Mouse (Mus musculus) embryonic facial prominence, embryonic 13.5 days (tissue): Measurements from ENCODE around the gene Tiam2. TPM values are rescaled to one million over a fixed set of nuclear protein-coding genes. Genes with fewer than 3 reads are reported as not detected.
A peak's percentile ranks its signal among the peaks of the same experiment; 100 is the strongest.
"Not testable (repeated sequence)": the region's sequence is repeated elsewhere in the genome, so short reads cannot be mapped to it uniquely, and the experiment has no call there.

Experiments used
- ATAC-seq: fragments of 200-750 bp; cut with Nextera tagmentation; 2 replicates; pipeline ENCODE4 v1.8.0; 2017; ENCODE audit warnings: low read depth; ENCODE audit not compliant: insufficient number of reproducible peaks, insufficient read depth, low FRiP score, low TSS enrichment
- H3K27ac ChIP-seq: fragments of 300-500 bp; sonication (generic); 2 replicates; pipeline ENCODE4 v1.5.1; 2015; ENCODE audit warnings: moderate library complexity, mild to moderate bottlenecking, inconsistent platforms
- H3K27me3 ChIP-seq: fragments of 300-500 bp; sonication (generic); 2 replicates; pipeline ENCODE4 v1.6.1; 2015; ENCODE audit warnings: mild to moderate bottlenecking, inconsistent platforms
- H3K36me3 ChIP-seq: fragments of 300-500 bp; sonication (generic); 2 replicates; pipeline ENCODE4 v1.6.1; 2015; ENCODE audit warnings: mild to moderate bottlenecking, inconsistent platforms
- H3K4me1 ChIP-seq: fragments of 300-500 bp; sonication (generic); 2 replicates; pipeline ENCODE4 v1.6.1; 2015; ENCODE audit warnings: inconsistent platforms
- H3K4me2 ChIP-seq: fragments of 300-500 bp; sonication (generic); 2 replicates; pipeline ENCODE4 v1.6.1; 2015; ENCODE audit warnings: moderate library complexity, mild to moderate bottlenecking, inconsistent platforms
- H3K4me3 ChIP-seq: fragments of 300-500 bp; sonication (generic); 2 replicates; pipeline ENCODE4 v1.5.1; 2015; ENCODE audit warnings: mild to moderate bottlenecking, inconsistent platforms
- H3K9ac ChIP-seq: fragments of 300-500 bp; sonication (generic); 2 replicates; pipeline ENCODE4 v1.6.1; 2015; ENCODE audit warnings: mild to moderate bottlenecking, inconsistent platforms
- H3K9me3 ChIP-seq: fragments of 300-500 bp; sonication (generic); 2 replicates; pipeline ENCODE4 v1.6.1; 2016; ENCODE audit warnings: inconsistent platforms
- WGBS: fragments of 180-500 bp; shearing (Covaris S2); methylation state at CpG from one replicate; pipeline ENCODE4 v1.1.7; 2015; ENCODE audit warnings: mixed read lengths; 5-methylcytosine and 5-hydroxymethylcytosine counted together
- polyA plus RNA-seq: library from polyadenylated mRNA; unstranded; fragments of >200 nt; fragmentation: Nextera tagmentation; extraction: Ambion mirVana; gene quantifications from 2 replicates; pipeline ENCODE4 v1.2.1, GENCODE M21; 2015

Tiam2 gene
- polyA plus RNA-seq, 1 experiment from 2014 or later: 25.2 TPM

GRCm38 (mm10) chr17:3344872-3345271 lies 18.5 kb downstream of the Tiam2 start:
- Histone ChIP-seq H3K27ac (peak overlapping the region; percentile 8; the same call in 1 of the 2 replicates), H3K9me3 (no peaks in the 10 kb centered on the region), H3K4me3 (no peak overlapping the region), H3K4me1 (peaks cover 46% of the 10 kb centered on the region), H3K4me2 (peak overlapping the region; percentile 18; the same call in 1 of the 2 replicates), H3K9ac (0 out of 2 replicates have a peak overlapping the region, but pooled peaks have one; percentile 16), H3K27me3 (no peaks in the 10 kb centered on the region), H3K36me3 (no peaks in the 10 kb centered on the region)
- WGBS: 53% methylated on average over 7 of the region's 7 CpGs
- ATAC-seq: no peak

- ATAC-seq: no peak
- H3K27ac ChIP-seq: peak overlapping the region; percentile 8; the same call in 1 of the 2 replicates
- H3K9me3 ChIP-seq: no peaks in the 10 kb centered on the region
- H3K4me3 ChIP-seq: no peak overlapping the region
- H3K9ac ChIP-seq: 0 out of 2 replicates have a peak overlapping the region, but pooled peaks have one; percentile 16
- H3K36me3 ChIP-seq: no peaks in the 10 kb centered on the region
- WGBS: 25% methylated on average over 12 of the region's 12 CpGs
- H3K4me2 ChIP-seq: peak overlapping the region; percentile 18; the same call in 1 of the 2 replicates
- H3K4me1 ChIP-seq: peaks cover 46% of the 10 kb centered on the region
- H3K27me3 ChIP-seq: no peaks in the 10 kb centered on the region
Measured at GRCm38 (mm10) chr17:3345276-3345885, 19.0 kb downstream of the Tiam2 start.

DNA sequence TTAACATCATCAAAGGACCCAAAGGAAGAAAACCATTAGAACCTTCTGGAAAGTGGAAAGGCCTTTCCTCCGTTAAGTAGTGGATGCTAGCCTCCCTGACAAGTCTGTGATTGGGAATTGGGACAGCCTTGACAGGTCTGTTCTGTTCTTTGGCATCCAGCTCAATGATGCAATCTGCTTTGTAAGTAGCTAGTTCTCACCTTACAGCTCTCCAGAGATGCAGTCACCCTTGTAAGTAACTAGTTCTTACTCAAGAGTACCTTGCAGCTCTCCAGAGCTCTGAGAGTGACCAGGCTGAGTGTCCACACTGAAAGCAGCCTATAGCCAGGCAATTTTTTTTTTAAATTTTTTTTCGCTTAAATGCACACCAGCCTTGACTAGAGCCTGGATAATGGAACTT lies 21.4 kb downstream of the Tiam2 start:
- Histone ChIP-seq H3K36me3 (peaks cover 4% of the 10 kb centered on the region; the same call in 1 of the 2 replicates), H3K27ac (no peak overlapping the region), H3K4me1 (peaks cover 48% of the 10 kb centered on the region), H3K9ac (no peak overlapping the region), H3K9me3 (no peaks in the 10 kb centered on the region), H3K4me2 (no peak overlapping the region), H3K27me3 (no peaks in the 10 kb centered on the region), H3K4me3 (no peak overlapping the region)
- no peak for ATAC-seq
- WGBS: 67% methylated on average over 2 of the region's 2 CpGs

DNA sequence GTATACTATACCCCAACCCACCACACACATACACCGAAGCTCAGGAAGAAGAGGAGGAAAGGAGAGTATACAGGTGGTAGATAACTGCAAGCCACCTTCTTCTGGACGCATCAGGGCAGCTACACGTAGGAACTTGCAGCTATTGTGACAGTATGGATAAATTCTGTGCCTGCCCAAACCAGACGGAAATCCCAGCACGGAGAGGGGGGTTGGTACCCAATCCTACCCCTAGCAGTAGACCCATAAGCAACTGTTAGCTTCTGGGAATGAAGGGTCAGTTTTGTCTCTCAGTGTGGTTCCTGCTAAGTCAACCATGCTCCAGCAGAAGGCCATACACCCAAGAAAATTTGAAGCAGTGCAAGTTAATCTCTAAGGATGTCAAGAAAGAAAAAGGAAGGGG lies 23.0 kb downstream of the Tiam2 start:
- no peak for ATAC-seq
- no peaks in the 10 kb centered on the region for H3K9me3 ChIP-seq
- WGBS: 89% methylated on average over 5 of the region's 5 CpGs

GRCm38 (mm10) chr17:3349939-3350338 lies 23.6 kb downstream of the Tiam2 start:
- peaks cover 6% of the 10 kb centered on the region; the same call in 1 of the 2 replicates for H3K36me3 ChIP-seq
- no peak overlapping the region for H3K4me2 ChIP-seq
- no peak overlapping the region for H3K4me3 ChIP-seq
- H3K9ac ChIP-seq: no peak overlapping the region
- WGBS: 84% methylated on average over 12 of the region's 12 CpGs
- no peak for ATAC-seq
- H3K27ac ChIP-seq: no peak overlapping the region
- no peaks in the 10 kb centered on the region for H3K9me3 ChIP-seq
- no peaks in the 10 kb centered on the region for H3K27me3 ChIP-seq
- H3K4me1 ChIP-seq: peaks cover 41% of the 10 kb centered on the region

More for the DNA sequence above, 23.0 kb downstream of the Tiam2 start:
- H3K27ac ChIP-seq: no peak overlapping the region
- H3K4me2 ChIP-seq: no peak overlapping the region
- H3K27me3 ChIP-seq: no peaks in the 10 kb centered on the region
- H3K9ac ChIP-seq: no peak overlapping the region
- peaks cover 6% of the 10 kb centered on the region; the same call in 1 of the 2 replicates for H3K36me3 ChIP-seq
- no peak overlapping the region for H3K4me3 ChIP-seq
- peaks cover 45% of the 10 kb centered on the region for H3K4me1 ChIP-seq

DNA sequence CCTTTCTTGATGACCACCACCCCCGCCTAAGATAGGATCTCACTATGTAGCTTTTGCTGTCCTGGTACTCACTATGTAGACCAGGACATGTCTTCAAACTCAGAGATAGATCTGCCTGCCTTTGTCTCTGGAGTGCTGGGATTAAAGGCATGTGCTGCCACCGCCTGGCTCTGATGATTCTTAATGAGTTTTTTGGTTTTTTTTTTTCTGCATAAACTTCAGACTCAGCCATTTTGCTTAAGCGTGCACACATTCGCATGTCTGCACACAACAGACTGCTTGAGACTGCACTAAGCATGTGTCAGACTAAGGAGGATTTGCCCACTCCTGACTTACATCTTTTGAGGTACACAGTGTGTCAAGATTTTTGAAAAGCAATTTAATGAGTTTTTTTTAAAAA lies 24.0 kb downstream of the Tiam2 start:
- ATAC-seq: no peak
- Histone ChIP-seq H3K27ac (no peak overlapping the region), H3K36me3 (peaks cover 6% of the 10 kb centered on the region; the same call in 1 of the 2 replicates), H3K9me3 (no peaks in the 10 kb centered on the region), H3K4me2 (no peak overlapping the region), H3K9ac (no peak overlapping the region), H3K4me1 (peaks cover 41% of the 10 kb centered on the region), H3K27me3 (no peaks in the 10 kb centered on the region), H3K4me3 (no peak overlapping the region)
- 80% methylated on average over 4 of the region's 4 CpGs for WGBS

DNA sequence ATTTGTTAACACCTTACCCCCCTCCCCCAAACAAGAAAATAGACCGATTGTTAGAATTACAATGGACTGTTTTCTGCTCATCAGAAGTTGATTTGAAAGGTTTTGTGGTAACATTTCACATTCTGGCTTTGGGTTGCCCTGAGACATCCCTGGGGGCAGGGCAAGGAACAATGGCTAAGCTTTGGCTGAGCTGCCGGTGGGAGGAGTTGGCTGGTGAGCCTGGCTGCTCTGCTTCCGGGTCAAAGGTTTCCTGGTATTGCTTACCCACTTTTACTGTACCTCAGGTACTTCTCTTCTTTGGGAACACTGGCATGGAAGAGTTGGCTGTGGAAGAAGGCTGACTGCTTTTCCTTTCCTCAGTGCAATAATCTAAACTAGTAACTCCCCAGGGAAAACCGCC lies 25.3 kb downstream of the Tiam2 start:
- Histone ChIP-seq H3K4me3 (no peak overlapping the region), H3K4me2 (no peak overlapping the region), H3K4me1 (peaks cover 32% of the 10 kb centered on the region), H3K27ac (0 out of 2 replicates have a peak overlapping the region, but pooled peaks have one; percentile 48), H3K27me3 (no peaks in the 10 kb centered on the region), H3K9me3 (no peaks in the 10 kb centered on the region), H3K9ac (no peak overlapping the region), H3K36me3 (peaks cover 6% of the 10 kb centered on the region; the same call in 1 of the 2 replicates)
- 64% methylated on average over 4 of the region's 4 CpGs for WGBS
- no peak for ATAC-seq

- H3K4me1 ChIP-seq: peaks cover 28% of the 10 kb centered on the region
- not testable (repeated sequence) for H3K9me3 ChIP-seq, H3K4me2 ChIP-seq, ATAC-seq, H3K27me3 ChIP-seq, H3K9ac ChIP-seq, H3K36me3 ChIP-seq, H3K4me3 ChIP-seq, H3K27ac ChIP-seq
- 95% methylated on average over 10 of the region's 10 CpGs for WGBS
Measured at GRCm38 (mm10) chr17:3353141-3353540, 26.8 kb downstream of the Tiam2 start.

DNA sequence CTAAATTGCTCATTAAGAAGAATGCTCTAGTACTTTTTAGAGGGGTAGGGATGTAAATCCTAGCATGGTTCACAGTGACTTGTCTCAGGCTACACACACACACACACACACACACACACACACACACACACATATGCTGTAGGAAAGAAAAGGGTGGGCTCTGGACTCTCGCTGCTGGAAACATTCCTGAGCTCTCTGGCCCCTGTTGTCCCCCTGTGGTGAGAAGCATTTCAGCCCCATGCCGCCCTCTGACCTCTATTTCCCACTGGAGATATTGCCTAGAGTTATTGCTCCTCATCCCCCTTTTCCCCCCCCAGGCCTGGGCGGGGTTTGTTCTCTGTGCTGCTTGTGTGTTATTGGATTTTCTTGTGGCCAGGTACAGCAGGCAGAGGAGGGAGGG lies 28.5 kb downstream of the Tiam2 start:
- ATAC-seq: no peak
- 53% methylated on average over 3 of the region's 3 CpGs for whole genome bisulfite sequencing
- Histone ChIP-seq H3K9me3 (no peaks in the 10 kb centered on the region), H3K4me1 (peaks cover 30% of the 10 kb centered on the region), H3K4me2 (no peak overlapping the region), H3K4me3 (no peak overlapping the region), H3K9ac (no peak overlapping the region), H3K36me3 (peaks cover 6% of the 10 kb centered on the region; the same call in 1 of the 2 replicates), H3K27me3 (no peaks in the 10 kb centered on the region), H3K27ac (no peak overlapping the region)

DNA sequence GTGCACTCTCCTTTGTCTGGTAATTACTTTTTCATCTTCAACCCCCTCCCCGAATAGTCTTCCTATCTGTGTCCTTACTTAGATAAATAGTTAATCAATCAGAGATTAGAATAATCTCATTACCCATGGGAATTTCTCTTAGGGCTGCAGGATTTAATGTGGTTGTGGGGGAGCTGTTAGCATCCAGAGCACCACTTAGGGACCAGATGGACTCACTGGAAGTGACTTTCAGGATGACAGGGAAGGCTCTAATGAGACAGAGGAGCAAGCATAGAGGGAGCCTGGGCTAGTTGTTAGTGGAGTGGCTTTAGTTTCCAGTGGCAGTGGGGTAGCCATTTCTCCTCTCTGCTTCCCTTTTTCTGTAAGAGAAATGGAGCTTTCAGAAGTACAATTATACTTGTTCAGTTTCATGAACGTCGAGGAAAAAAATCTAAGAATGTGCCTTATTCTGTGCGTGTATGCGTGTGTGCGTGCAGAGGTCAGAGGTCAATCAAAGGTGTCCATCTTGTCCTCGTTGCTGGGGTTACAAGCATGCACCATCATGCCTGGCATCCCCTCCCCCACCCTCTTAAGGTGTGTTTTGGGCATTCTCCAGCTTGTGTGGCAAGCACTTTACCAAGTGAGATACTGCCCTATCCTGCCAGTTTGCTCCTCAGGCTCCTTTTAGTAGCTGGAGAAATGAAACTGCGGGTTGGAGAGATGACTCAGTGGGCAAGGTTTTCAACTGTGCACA lies 30.4 kb downstream of the Tiam2 start:
- WGBS: 76% methylated on average over 8 of the region's 8 CpGs
- peaks cover 28% of the 10 kb centered on the region for H3K4me1 ChIP-seq
- H3K27ac ChIP-seq: no peak overlapping the region
- H3K4me2 ChIP-seq: no peak overlapping the region
- H3K9ac ChIP-seq: no peak overlapping the region
- no peaks in the 10 kb centered on the region for H3K9me3 ChIP-seq
- no peak for ATAC-seq
- no peak overlapping the region for H3K4me3 ChIP-seq
- no peaks in the 10 kb centered on the region for H3K27me3 ChIP-seq
- H3K36me3 ChIP-seq: peaks cover 6% of the 10 kb centered on the region; the same call in 1 of the 2 replicates

DNA sequence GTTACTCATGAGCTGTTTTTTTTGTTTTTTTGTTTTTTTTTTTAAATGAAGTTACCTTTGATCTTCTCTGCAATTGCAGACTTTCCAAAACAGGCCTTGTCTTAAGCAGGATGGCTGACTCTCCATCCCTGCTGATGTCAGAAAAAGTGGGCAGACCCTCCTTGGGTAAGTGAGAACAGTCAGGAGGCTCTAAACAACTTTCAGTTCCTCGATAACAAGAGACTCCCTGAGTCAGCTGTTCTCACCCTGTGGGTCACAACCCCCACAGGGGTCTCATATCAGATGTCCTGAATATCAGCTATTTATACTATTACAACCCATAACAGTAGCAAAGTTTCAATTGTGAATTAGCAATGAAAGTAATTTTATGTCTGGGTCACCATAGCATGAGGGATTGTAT lies 33.9 kb downstream of the Tiam2 start:
- Histone ChIP-seq H3K9me3 (no peaks in the 10 kb centered on the region), H3K4me1 (peaks cover 31% of the 10 kb centered on the region), H3K27ac (no peak overlapping the region), H3K27me3 (no peaks in the 10 kb centered on the region), H3K36me3 (peaks cover 5% of the 10 kb centered on the region; the same call in 1 of the 2 replicates), H3K9ac (no peak overlapping the region), H3K4me3 (no peak overlapping the region), H3K4me2 (no peak overlapping the region)
- no peak for ATAC-seq
- 11% methylated on average over 1 of the region's 1 CpGs for WGBS

DNA sequence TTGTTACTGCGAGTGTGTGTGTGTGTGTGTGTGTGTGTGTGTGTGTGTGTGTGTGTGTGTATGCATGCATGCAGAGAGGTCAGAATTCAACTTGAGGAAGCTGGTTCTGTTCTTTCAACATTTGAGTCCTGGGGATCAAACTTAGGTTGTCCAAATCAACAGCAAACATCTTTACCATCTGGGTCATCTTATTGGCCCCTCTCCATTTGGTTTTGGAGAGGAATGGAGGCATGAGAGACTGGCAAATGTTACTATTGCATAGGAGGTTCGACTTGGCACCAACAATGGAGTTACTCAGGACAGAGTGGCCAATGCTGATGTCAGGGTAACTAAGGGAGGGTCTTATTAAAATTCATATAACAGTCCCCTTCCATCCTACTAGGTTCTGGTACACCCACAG lies 35.4 kb downstream of the Tiam2 start:
- 85% methylated on average over 2 of the region's 2 CpGs for WGBS
- Histone ChIP-seq H3K4me1 (peaks cover 40% of the 10 kb centered on the region), H3K9ac (no peak overlapping the region), H3K27me3 (no peaks in the 10 kb centered on the region), H3K36me3 (peaks cover 5% of the 10 kb centered on the region; the same call in 1 of the 2 replicates), H3K27ac (peak overlapping the region; percentile 66), H3K4me3 (no peak overlapping the region), H3K4me2 (no peak overlapping the region), H3K9me3 (no peaks in the 10 kb centered on the region)
- ATAC-seq: no peak
